Mouse (Mus musculus) adrenal gland, postnatal 4 days (tissue): ENCODE results near the gene Cldn7. TPM values are rescaled to one million over a fixed set of nuclear protein-coding genes. Genes with fewer than 3 reads are reported as not detected.
"Not testable (repeated sequence)": the region's sequence is repeated elsewhere in the genome, so short reads cannot be mapped to it uniquely, and the experiment has no call there.

Source experiments
- DNase-seq, 2 experiments: peaks; one replicate each; pipeline ENCODE4 v3.0.0; 2021 to 2022; ENCODE audit warnings: low spot score in 2 of 2, mixed read lengths in 2 of 2
- long read RNA-seq, 2 experiments: library from polyadenylated mRNA; stranded (forward); transcript quantifications; one replicate each; pipeline ENCODE4 v2.0.0; 2021
- total RNA-seq, 2 experiments: library from RNA; stranded (reverse); gene quantifications; 2 replicates each; pipeline ENCODE4 v1.2.3; 2021

Gene Cldn7
- 10 to 100 TPM in 1 of 2 experiments, 1 to 10 TPM in 1; 3.1 to 17.3 TPM for total RNA-seq
- long read RNA-seq, experiment 1, result 0 reads
- long read RNA-seq, experiment 2, transcript Cldn7-201 (4 exons, 1,335 nt), result major isoform, 21 of 24 reads
- long read RNA-seq, experiment 2, partial matches to known transcripts, result 0 of 24 reads
- long read RNA-seq, experiment 2, other reads (novel, unspliced or antisense), result 0 of 24 reads

- DNase-seq, result no peak
Observed at GRCm38 (mm10) chr11:69964650-69965270, at the start of gene Cldn7. TSS of gene Cldn7 (plus strand) at chr11:69964779.

GRCm38 (mm10) chr11:69914917-69915430 is 49.6 kb upstream of the Cldn7 start:
- DNase-seq, result no peak

- DNase-seq, result no peak
Observed at GRCm38 (mm10) chr11:69915667-69916627, 48.6 kb upstream of the Cldn7 start.

GRCm38 (mm10) chr11:69916652-69917378 is 47.8 kb upstream of the Cldn7 start:
- not testable (repeated sequence) for DNase-seq

- DNase-seq, result no peak
Observed at GRCm38 (mm10) chr11:69917379-69917948, 47.1 kb upstream of the Cldn7 start.

DNA sequence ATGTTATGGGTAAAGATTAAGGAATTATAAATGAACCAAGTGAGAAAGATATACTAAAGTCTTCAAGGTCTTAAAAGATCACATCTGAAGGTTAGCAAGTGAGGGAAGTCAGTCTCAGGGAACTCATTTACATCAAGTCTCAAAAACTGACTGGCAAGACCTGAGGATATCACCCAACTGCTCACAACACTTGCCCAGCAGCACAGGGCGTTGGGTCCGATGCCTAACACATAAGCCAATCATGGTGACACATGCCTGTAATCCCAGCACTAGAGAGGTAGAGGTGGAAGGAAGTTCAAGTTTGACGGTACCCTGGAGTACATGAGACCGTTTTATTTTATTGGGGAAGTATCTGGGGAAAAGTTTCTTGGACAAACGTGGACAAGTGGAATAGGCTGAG is 46.5 kb upstream of the Cldn7 start:
- no peak for DNase-seq

- DNase-seq, result no peak
Observed at GRCm38 (mm10) chr11:69919053-69919452, 45.5 kb upstream of the Cldn7 start.

- DNase-seq, result peak; percentile 35 to 69
Observed at GRCm38 (mm10) chr11:69919661-69920265, 44.8 kb upstream of the Cldn7 start.

GRCm38 (mm10) chr11:69920266-69921031 is 44.1 kb upstream of the Cldn7 start:
- peak in 1 of 2 experiments; percentile 40 for DNase-seq

DNA sequence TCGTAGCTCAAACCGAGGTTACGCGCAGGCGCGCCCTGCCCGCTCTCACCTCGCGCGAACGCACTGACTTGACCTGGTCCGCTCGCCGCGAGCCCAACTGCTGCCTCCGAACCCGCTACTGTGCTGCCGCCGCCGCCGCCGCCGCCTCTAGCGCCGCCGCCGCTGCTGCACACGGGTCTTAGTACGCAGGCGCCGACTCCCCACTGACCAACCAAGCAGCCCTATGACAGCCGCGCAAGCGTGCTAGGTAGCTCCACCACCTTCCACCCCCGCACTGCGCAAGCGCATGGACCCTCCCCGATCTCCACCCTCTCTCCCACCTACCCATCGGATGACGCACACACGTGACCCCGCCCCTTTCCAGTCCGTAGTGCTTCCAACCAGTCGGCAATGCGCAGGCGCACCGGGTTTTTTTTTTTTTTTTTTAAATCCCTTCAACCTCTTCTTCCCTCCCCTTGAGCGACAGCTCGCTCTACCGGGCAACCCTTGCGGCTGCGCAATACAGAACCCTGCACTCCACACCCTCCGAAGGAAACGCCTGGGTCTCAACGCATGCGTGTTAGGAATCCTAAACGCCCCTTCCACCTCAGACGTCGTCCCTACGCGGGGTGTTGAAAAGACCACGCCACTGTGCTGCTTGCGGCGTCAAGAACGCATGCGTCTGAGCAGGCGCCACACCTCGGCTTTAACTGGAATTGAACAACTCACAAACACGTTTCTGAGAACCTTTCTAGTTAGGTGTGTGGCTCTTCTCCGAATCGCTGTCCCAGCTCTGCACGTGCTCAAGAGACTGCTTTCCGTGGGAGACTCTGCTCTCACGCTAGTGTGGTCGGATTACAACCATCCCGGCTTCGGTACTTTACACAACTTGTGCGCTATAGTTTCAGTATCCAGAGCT is 43.2 kb upstream of the Cldn7 start, which contains the start of gene Eif5a:
Eif5a (minus strand) TSS at position 845 of the 898 bp plus-strand sequence.
- peak; percentile 100 for DNase-seq

GRCm38 (mm10) chr11:69922012-69922756 is 42.4 kb upstream of the Cldn7 start:
- no peak for DNase-seq

- no peak for DNase-seq
Observed at GRCm38 (mm10) chr11:69922796-69923195, 41.8 kb upstream of the Cldn7 start.

GRCm38 (mm10) chr11:69927501-69927900 is 37.1 kb upstream of the Cldn7 start:
- no peak for DNase-seq

- no peak for DNase-seq
Observed at GRCm38 (mm10) chr11:69929712-69930111, 34.9 kb upstream of the Cldn7 start.

- not testable (repeated sequence) for DNase-seq
Observed at GRCm38 (mm10) chr11:69930176-69930575, 34.4 kb upstream of the Cldn7 start.

DNA sequence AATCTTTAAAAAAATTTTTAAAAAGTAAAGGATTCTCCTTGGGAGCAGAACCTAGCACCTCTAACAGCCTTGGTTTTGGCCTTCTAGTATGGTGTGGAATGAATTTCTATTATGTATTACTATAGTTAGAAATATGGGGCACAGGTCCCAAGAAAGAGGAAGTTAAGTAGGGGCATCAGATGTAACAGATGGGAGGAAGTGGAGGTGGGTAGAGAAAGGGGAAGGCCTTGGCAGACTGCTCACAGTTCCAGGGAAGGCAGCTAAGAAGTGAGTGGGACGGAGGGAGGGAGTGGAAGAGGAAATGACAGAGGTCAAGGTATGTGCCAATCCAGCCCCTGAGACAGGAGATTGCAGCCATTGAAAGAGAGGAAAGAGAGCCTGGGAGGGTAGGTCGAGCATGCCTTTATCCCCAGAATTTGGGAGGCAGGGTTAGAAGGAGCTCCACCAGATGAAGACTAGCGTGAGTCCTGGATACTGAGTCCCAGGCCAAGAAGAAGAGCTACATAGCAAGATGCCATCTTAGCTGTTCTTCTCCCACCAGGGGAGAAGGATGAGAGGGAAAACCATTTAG is 33.5 kb upstream of the Cldn7 start:
- DNase-seq, result no peak

DNA sequence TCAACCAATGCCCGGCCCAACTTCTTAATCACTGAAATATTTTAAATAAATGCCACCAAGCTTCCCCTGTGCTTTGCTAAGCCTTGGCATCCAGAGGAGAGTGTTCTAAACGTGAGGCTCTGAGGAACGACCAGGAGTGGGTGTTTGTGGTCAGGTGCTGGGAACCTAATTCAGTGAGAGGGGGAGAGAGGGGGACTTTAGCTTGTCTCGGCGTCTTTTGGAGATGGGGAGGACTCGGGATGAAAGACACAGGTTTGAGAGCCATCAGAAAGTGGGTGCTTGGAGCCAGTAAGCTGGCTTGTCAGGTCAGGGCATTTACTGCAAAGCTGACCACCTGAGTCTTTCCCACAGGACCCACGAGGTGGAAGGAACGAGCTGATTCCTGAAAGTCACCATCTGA is 32.8 kb upstream of the Cldn7 start:
- DNase-seq, result no peak
